Mouse (Mus musculus) c-Kit-positive CD71-positive TER-119-positive erythroid progenitor cells, embryonic 14.5 days (primary cell): Measurements from ENCODE around the gene Snrk.

Experiments used
- DNase-seq: peaks from one replicate; pipeline ENCODE4 v3.0.0-alpha.2; 2013; ENCODE audit warnings: low spot score

The Snrk gene

GRCm38 (mm10) chr9:122107701-122108375 lies 9.2 kb upstream of the Snrk start:
- DNase-seq: no peak

GRCm38 (mm10) chr9:122109553-122110225 lies 7.4 kb upstream of the Snrk start:
- no peak for DNase-seq

- no peak for DNase-seq
Measured at GRCm38 (mm10) chr9:122110508-122110907, 6.6 kb upstream of the Snrk start.

GRCm38 (mm10) chr9:122110921-122111320 lies 6.1 kb upstream of the Snrk start:
- no peak for DNase-seq

GRCm38 (mm10) chr9:122115552-122115951 lies 1.5 kb upstream of the Snrk start:
- no peak for DNase-seq

GRCm38 (mm10) chr9:122116359-122116758 lies 707 bp upstream of the Snrk start:
- no peak for DNase-seq

GRCm38 (mm10) chr9:122117692-122118529 lies 845 bp downstream of the Snrk start:
- DNase-seq: no peak

GRCm38 (mm10) chr9:122120089-122120488 lies 3.0 kb downstream of the Snrk start:
- no peak for DNase-seq

- no peak for DNase-seq
Measured at GRCm38 (mm10) chr9:122122113-122122512, 5.0 kb downstream of the Snrk start.

GRCm38 (mm10) chr9:122123181-122123580 lies 6.1 kb downstream of the Snrk start:
- no peak for DNase-seq

GRCm38 (mm10) chr9:122125723-122126290 lies 8.7 kb downstream of the Snrk start:
- DNase-seq: no peak

GRCm38 (mm10) chr9:122126790-122127189 lies 9.7 kb downstream of the Snrk start:
- no peak for DNase-seq

- no peak for DNase-seq
Measured at GRCm38 (mm10) chr9:122127271-122127785, 10.3 kb downstream of the Snrk start.

- DNase-seq: no peak
Measured at GRCm38 (mm10) chr9:122128686-122129085, 11.6 kb downstream of the Snrk start.

GRCm38 (mm10) chr9:122130666-122131065 lies 13.6 kb downstream of the Snrk start:
- no peak for DNase-seq

- no peak for DNase-seq
Measured at GRCm38 (mm10) chr9:122132145-122132544, 15.1 kb downstream of the Snrk start.

GRCm38 (mm10) chr9:122135095-122135884 lies 18.2 kb downstream of the Snrk start:
- no peak for DNase-seq

- no peak for DNase-seq
Measured at GRCm38 (mm10) chr9:122135885-122136170, 18.8 kb downstream of the Snrk start.

GRCm38 (mm10) chr9:122137960-122138359 lies 20.9 kb downstream of the Snrk start:
- no peak for DNase-seq

GRCm38 (mm10) chr9:122138371-122139029 lies 21.4 kb downstream of the Snrk start:
- no peak for DNase-seq

GRCm38 (mm10) chr9:122139236-122139635 lies 22.2 kb downstream of the Snrk start:
- DNase-seq: no peak
